Mouse (Mus musculus): ENCODE results near the gene Rcsd1. TPM values are rescaled to one million over a fixed set of nuclear protein-coding genes. Genes with fewer than 3 reads are reported as not detected.
A peak's percentile ranks its signal among the peaks of the same experiment; 100 is the strongest.

The Rcsd1 gene
- polyA plus RNA-seq (2012; ENCODE audit: insufficient read depth, insufficient read length, missing spikeins): 4.8 and 8.8 TPM in 2 replicates

- Histone ChIP-seq H3K4me3 (ENCODE audit: insufficient read depth, low read depth, low read length) (peak within 1 kb of the TSS; percentile 97), H3K4me1 (ENCODE audit: control insufficient read depth, insufficient read depth, insufficient read length, low read length) (peaks cover 13% of the 10 kb centered on the region), H3K27ac (replicated peaks; ENCODE audit: low read depth, low read length) (peak within 1 kb of the TSS; percentile 95)
Measured at GRCm38 (mm10) chr1:165709629-165710256, at the start of gene Rcsd1. Gene Rcsd1 (minus strand): TSS chr1:165709757.

DNA sequence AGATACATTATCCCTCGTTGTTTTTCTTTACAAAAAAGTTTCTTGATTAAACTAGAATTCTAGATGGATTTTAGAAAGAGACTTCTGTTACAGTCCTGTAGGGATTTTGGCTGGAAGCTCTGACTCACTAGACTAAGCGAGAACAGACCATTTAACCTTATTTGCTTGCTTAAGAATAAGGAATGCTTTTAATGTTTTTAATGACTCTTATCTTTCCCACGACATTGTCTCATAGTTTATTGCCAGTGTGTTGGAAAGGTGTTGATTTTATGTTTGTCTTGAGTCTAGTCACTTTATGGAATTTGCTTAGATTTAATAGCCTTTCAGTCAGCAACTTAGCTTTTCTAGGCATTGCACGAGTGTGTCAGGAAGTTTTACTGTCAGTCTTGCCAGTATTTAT lies 45.6 kb upstream of the Rcsd1 start:
- Histone ChIP-seq H3K27ac (replicated peaks; ENCODE audit: low read depth, low read length) (no peak overlapping the region), H3K4me3 (ENCODE audit: insufficient read depth, low read depth, low read length) (no peak overlapping the region)

DNA sequence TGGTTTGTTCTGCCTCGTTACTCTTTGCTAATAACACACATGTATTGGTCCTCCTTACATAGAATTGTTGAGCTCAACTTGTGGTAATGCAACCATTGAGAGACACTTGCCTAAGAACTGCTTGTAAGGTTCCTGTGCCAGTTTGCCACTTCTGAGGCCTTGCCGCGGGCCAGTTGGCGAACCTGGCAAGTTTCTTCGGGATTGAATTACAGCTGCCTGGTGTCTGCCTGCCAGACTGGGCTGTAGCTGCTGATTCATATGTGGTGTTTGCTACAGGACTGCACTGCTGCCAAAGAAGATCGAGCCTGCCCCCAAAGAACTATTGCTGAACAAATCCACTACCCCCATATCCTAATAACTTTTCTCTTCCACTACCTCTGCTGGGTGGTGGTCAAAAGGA lies 44.6 kb upstream of the Rcsd1 start:
- Histone ChIP-seq H3K4me3 (ENCODE audit: insufficient read depth, low read depth, low read length) (no peak overlapping the region), H3K4me1 (ENCODE audit: control insufficient read depth, insufficient read depth, insufficient read length, low read length) (no peaks in the 10 kb centered on the region), H3K27ac (replicated peaks; ENCODE audit: low read depth, low read length) (no peak overlapping the region)

More for the DNA sequence above, 45.6 kb upstream of the Rcsd1 start:
- H3K4me1 ChIP-seq (ENCODE audit: control insufficient read depth, insufficient read depth, insufficient read length, low read length): no peaks in the 10 kb centered on the region

GRCm38 (mm10) chr1:165751838-165752237 lies 42.3 kb upstream of the Rcsd1 start:
- Histone ChIP-seq H3K4me1 (ENCODE audit: control insufficient read depth, insufficient read depth, insufficient read length, low read length) (no peaks in the 10 kb centered on the region), H3K4me3 (ENCODE audit: insufficient read depth, low read depth, low read length) (no peak overlapping the region), H3K27ac (replicated peaks; ENCODE audit: low read depth, low read length) (no peak overlapping the region)

- H3K27ac ChIP-seq (replicated peaks; ENCODE audit: low read depth, low read length): no peak overlapping the region
- no peaks in the 10 kb centered on the region for H3K4me1 ChIP-seq (ENCODE audit: control insufficient read depth, insufficient read depth, insufficient read length, low read length)
Measured at GRCm38 (mm10) chr1:165751142-165751541, 41.6 kb upstream of the Rcsd1 start.

DNA sequence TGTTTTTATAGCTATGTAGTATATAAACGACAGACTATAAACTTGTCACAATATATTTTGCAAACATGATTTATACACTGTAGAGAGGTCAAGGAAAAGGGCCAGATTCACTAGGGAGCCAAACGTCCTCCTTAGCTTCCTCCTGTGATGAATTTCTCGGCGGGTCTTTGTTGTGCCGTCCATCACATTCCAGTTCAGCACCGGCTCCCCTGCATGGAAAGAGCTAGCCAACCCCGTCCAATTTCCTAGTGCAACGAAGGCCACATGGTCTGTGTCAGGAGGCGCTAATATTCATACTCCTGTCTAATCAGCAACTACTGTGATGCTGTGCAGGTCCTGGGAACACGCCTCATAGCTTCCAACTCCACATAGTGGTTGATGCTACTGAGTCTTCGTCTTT lies 38.5 kb upstream of the Rcsd1 start:
- no peak overlapping the region for H3K4me3 ChIP-seq (ENCODE audit: insufficient read depth, low read depth, low read length)
- no peaks in the 10 kb centered on the region for H3K4me1 ChIP-seq (ENCODE audit: control insufficient read depth, insufficient read depth, insufficient read length, low read length)
- no peak overlapping the region for H3K27ac ChIP-seq (replicated peaks; ENCODE audit: low read depth, low read length)

More at GRCm38 (mm10) chr1:165751142-165751541, 41.6 kb upstream of the Rcsd1 start:
- no peak overlapping the region for H3K4me3 ChIP-seq (ENCODE audit: insufficient read depth, low read depth, low read length)

- Histone ChIP-seq H3K4me3 (ENCODE audit: insufficient read depth, low read depth, low read length) (no peak overlapping the region), H3K27ac (replicated peaks; ENCODE audit: low read depth, low read length) (no peak overlapping the region), H3K4me1 (ENCODE audit: control insufficient read depth, insufficient read depth, insufficient read length, low read length) (no peaks in the 10 kb centered on the region)
Measured at GRCm38 (mm10) chr1:165741989-165742388, 32.4 kb upstream of the Rcsd1 start.

- no peaks in the 10 kb centered on the region for H3K4me1 ChIP-seq (ENCODE audit: control insufficient read depth, insufficient read depth, insufficient read length, low read length)
- no peak overlapping the region for H3K4me3 ChIP-seq (ENCODE audit: insufficient read depth, low read depth, low read length)
- H3K27ac ChIP-seq (replicated peaks; ENCODE audit: low read depth, low read length): no peak overlapping the region
Measured at GRCm38 (mm10) chr1:165738985-165739384, 29.4 kb upstream of the Rcsd1 start.

DNA sequence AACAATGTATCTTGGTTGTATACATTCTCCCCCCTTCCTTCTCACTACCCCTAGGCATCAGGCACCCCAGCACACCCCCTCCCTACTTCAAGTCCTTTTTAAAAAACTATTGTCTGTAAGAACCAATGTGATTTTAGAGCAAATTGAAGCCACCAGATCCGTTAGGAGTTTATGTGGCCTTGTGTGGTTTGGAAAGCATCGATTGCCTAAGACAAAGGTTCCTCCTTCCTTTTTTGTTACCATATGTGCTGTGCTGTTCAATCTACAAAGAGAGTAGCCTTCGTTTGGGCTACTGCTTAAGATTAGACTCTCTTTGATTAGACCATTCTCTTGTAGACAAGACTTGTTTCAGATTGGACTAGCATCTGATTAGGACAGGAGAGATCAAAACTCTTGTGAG lies 28.3 kb upstream of the Rcsd1 start:
- Histone ChIP-seq H3K4me3 (ENCODE audit: insufficient read depth, low read depth, low read length) (no peak overlapping the region), H3K4me1 (ENCODE audit: control insufficient read depth, insufficient read depth, insufficient read length, low read length) (no peaks in the 10 kb centered on the region), H3K27ac (replicated peaks; ENCODE audit: low read depth, low read length) (no peak overlapping the region)

GRCm38 (mm10) chr1:165737451-165737850 lies 27.9 kb upstream of the Rcsd1 start:
- Histone ChIP-seq H3K27ac (replicated peaks; ENCODE audit: low read depth, low read length) (no peak overlapping the region), H3K4me1 (ENCODE audit: control insufficient read depth, insufficient read depth, insufficient read length, low read length) (no peaks in the 10 kb centered on the region), H3K4me3 (ENCODE audit: insufficient read depth, low read depth, low read length) (no peak overlapping the region)

DNA sequence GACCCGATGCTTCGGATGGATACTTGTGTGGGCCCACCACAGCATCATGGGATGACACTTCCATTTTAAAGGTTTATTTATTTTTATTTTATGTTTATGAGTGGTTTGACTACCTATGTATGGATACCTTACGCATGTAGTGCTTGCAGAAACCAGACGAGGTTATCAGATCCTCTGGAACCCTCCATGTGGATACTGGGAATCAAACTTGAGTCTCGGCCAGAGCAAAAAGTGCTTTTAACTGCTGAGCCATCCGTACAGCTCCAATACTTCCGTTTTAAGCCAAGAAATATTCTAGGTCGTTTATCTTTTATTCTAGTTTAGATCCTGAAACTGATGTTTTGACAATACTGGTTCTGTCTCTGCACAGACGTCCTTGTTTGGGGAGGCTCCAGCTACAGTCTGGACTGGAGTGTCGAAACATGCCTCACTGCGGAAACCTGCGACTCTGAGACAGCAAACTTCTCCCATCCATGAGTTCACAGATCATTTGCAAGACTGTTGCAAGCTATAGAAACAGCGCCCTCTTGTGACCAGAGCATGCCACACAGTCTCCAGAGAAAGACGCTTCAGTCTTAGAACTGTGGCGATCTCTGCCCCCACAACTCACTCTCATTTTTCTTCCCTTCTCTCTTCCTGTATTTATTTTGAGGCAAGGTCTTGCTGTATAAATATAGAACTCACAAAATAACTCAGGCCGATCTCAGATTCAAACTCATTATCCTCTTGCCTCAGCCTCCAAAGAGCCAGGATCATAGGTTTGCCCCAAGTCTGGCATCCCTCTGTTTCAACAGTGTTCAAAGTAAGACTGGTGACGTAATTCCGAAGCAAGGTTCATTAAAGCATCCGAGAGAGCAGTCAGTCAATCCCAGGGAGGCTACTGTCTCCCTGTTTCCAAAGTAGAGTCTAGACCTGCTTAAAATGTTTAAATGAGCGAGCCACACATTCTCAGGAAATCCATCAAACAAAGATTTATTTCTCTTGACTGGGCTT lies 26.6 kb upstream of the Rcsd1 start:
- Histone ChIP-seq H3K4me1 (ENCODE audit: control insufficient read depth, insufficient read depth, insufficient read length, low read length) (no peaks in the 10 kb centered on the region), H3K4me3 (ENCODE audit: insufficient read depth, low read depth, low read length) (no peak overlapping the region), H3K27ac (replicated peaks; ENCODE audit: low read depth, low read length) (no peak overlapping the region)

DNA sequence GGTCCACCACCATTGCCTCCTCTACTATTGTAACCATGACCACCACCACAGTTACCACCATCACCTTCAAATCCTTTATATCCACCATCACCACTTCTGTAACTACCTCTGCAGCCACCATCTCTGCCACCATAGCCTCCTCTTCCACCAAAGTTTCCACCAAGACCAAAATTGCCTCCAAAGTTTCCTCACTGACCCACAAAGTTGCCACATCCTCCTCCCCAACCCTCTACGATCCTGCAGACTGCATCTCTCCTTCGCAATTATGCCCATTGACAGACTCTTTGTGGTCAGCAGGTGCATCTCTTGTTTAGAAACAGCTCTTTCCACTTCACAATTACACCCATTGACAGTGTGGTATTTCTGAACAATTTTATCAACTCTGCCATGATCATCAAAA lies 25.3 kb upstream of the Rcsd1 start:
- Histone ChIP-seq H3K4me3 (ENCODE audit: insufficient read depth, low read depth, low read length) (no peak overlapping the region), H3K27ac (replicated peaks; ENCODE audit: low read depth, low read length) (no peak overlapping the region), H3K4me1 (ENCODE audit: control insufficient read depth, insufficient read depth, insufficient read length, low read length) (no peaks in the 10 kb centered on the region)

DNA sequence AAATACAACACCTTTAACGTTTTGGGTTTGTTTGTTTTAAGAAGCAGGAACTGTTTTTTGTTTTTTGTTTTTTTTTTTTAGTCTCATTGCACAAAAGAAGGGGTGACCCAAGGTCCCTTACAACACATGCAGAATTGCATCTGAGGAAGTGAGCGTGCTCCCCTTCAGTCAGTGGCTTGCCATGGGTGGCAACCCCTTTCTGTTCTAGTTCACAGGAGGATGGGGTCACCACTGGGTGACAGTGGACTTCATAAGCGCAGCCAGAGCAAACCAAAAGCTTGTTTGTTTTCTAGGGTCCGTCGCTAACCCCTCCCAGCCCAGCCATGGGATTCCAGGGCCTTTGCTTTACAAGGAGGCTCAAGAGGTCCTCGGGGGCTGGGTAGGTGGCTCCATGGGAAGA lies 22.0 kb upstream of the Rcsd1 start:
- Histone ChIP-seq H3K27ac (replicated peaks; ENCODE audit: low read depth, low read length) (no peak overlapping the region), H3K4me3 (ENCODE audit: insufficient read depth, low read depth, low read length) (no peak overlapping the region), H3K4me1 (ENCODE audit: control insufficient read depth, insufficient read depth, insufficient read length, low read length) (no peaks in the 10 kb centered on the region)

DNA sequence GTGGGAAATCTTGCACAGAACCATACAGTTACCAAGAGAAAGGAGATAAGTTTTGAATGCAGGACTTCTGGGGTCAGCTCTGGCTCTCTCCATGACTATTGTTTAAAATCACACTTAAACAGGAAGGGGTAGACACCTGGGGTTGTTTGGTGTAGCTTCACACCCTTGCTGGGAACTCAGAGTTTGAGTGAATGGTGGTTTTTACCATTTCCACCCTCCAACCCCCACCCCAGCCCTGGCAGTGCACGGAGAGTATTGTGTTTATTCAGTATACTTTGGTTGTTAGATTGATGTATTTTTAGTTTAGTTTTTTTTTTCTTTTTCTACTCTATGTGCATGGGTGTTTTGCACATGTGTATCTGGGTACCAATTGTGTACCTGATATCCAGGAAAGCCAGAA lies 20.6 kb upstream of the Rcsd1 start:
- Histone ChIP-seq H3K27ac (replicated peaks; ENCODE audit: low read depth, low read length) (no peak overlapping the region), H3K4me3 (ENCODE audit: insufficient read depth, low read depth, low read length) (no peak overlapping the region), H3K4me1 (ENCODE audit: control insufficient read depth, insufficient read depth, insufficient read length, low read length) (no peaks in the 10 kb centered on the region)

GRCm38 (mm10) chr1:165728057-165728639 lies 18.6 kb upstream of the Rcsd1 start:
- no peak overlapping the region for H3K27ac ChIP-seq (replicated peaks; ENCODE audit: low read depth, low read length)
- no peak overlapping the region for H3K4me3 ChIP-seq (ENCODE audit: insufficient read depth, low read depth, low read length)
- peaks cover 3% of the 10 kb centered on the region for H3K4me1 ChIP-seq (ENCODE audit: control insufficient read depth, insufficient read depth, insufficient read length, low read length)

Measured in brown adipose tissue, adult 24 weeks (tissue).